Mouse (Mus musculus): ENCODE data around the gene Pnpla5. TPM values are rescaled to one million over a fixed set of nuclear protein-coding genes. Genes with fewer than 3 reads are reported as not detected.
"Not testable (repeated sequence)": the region's sequence is repeated elsewhere in the genome, so short reads cannot be mapped to it uniquely, and the experiment has no call there.

The Pnpla5 gene
- polyA plus RNA-seq, 1 experiment from 2014 or later: not detected

DNA sequence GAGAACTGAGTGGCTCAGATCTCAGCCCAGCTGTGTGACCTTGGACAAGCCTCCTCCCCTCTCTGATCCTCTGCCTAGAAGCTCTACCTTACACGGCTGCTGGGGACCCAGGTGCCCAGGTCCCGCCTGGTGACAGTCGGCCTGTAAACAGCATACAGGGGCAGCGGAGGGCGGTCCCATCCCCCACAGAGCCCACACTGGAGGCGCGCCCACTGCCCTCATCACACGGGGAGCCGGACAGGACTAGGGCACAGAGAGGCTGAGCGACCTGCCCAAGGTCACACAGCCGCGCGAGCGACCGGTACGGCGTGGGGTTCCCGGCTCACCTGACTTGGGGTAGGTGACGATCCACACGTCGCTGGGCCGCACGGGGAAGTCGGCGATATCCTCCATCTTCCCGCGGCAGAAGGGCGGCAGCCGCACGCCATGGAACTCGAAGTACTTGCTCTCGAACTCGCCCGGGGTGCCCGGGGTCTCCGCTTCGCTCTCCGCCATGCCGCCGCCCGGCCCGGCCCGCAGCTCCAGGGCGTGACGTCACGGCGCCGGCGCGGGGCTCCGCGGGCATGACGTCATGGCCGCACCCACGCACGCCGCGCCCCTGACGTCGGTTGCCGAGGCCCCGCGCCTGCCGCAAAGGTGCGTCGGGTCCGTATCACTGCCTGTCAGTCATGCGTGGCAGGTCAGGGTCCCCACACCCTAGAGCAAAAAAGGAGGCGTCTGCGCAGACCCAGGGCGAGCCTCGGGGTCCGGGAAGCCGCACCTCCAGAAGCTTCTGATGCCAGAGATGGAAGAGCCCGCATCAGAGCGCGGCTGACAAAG, 17.7 kb downstream of the Pnpla5 start, which contains the start of gene Sult4a1:
Sult4a1 (minus strand) TSS at position 650 of the 819 bp plus-strand sequence.
- Histone ChIP-seq H3K27ac (ENCODE audit: low read length) (peak within 1 kb of the TSS; percentile 60), H3K36me3 (ENCODE audit: control insufficient read depth, insufficient read depth) (no peaks in the 10 kb centered on the region), H3K9me3 (ENCODE audit: control insufficient read depth, low read length) (no peaks in the 10 kb centered on the region), H3K4me1 (replicated peaks; ENCODE audit: control insufficient read depth, insufficient read depth, low read length) (peaks cover 18% of the 10 kb centered on the region), H3K27me3 (replicated peaks; ENCODE audit: control insufficient read depth, insufficient read depth, low read length) (no peaks in the 10 kb centered on the region), H3K9ac (replicated peaks; ENCODE audit: low read depth, low read length) (peak within 1 kb of the TSS; percentile 74), H3K4me2 (ENCODE audit: low read length) (peak within 1 kb of the TSS; percentile 76), H3K4me3 (replicated peaks; ENCODE audit: low read length) (peak within 1 kb of the TSS; percentile 59)
- ATAC-seq: peak; percentile 81
- 2% methylated on average over 76 of the region's 77 CpGs for WGBS

DNA sequence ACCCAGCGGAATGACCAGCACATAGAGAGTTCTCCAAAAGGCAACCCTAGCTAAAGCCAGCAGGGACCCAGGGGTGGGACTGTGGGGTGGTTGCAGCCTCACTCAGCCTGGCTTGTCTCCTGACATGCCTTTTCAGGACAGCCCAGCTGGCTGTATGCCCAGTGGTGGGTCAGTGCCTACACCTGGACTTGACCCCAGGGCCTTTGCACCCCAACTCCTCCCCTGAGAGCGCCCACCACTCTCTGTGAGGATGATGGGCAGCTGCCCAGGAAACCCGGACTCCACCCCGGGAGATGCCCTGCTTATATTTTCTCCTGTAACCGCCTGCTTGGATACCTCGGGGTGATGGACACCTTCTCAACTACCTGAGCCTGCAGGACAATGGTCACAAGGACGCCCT, 18.3 kb downstream of the Pnpla5 start:
- Histone ChIP-seq H3K9ac (replicated peaks; ENCODE audit: low read depth, low read length) (peak overlapping the region; percentile 74), H3K27ac (ENCODE audit: low read length) (no peak overlapping the region), H3K27me3 (replicated peaks; ENCODE audit: control insufficient read depth, insufficient read depth, low read length) (no peaks in the 10 kb centered on the region), H3K9me3 (ENCODE audit: control insufficient read depth, low read length) (no peaks in the 10 kb centered on the region), H3K4me2 (ENCODE audit: low read length) (peak overlapping the region; percentile 76), H3K36me3 (ENCODE audit: control insufficient read depth, insufficient read depth) (no peaks in the 10 kb centered on the region), H3K4me1 (replicated peaks; ENCODE audit: control insufficient read depth, insufficient read depth, low read length) (peaks cover 18% of the 10 kb centered on the region), H3K4me3 (replicated peaks; ENCODE audit: low read length) (peak overlapping the region; percentile 59)
- 81% methylated on average over 7 of the region's 7 CpGs for WGBS
- ATAC-seq: no peak

DNA sequence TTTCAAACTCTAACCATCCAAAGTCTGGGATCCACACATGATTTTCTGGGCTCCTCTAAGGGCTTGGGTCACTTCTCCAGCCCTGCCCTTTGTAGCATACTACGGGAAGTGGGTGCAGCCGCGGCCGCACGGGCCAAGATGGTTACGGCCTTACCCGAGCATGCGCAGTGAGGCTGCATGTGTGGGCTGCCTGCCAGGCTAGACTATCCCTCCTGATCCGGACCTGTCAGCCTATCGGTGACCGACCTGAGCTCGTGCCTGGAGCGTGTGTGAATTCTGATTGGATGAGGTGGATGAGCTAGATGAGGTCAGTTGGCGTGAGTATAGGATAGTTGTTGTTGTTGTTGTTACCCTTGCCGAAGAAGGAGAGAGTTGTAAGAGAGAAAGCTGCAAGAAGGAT, 25.4 kb downstream of the Pnpla5 start:
- ATAC-seq: not testable (repeated sequence)
- 87% methylated on average over 15 of the region's 15 CpGs for WGBS

GRCm38 (mm10) chr15:84096051-84096450, 26.9 kb downstream of the Pnpla5 start:
- no peaks in the 10 kb centered on the region for H3K27me3 ChIP-seq (replicated peaks; ENCODE audit: control insufficient read depth, insufficient read depth, low read length)
- no peaks in the 10 kb centered on the region for H3K36me3 ChIP-seq (ENCODE audit: control insufficient read depth, insufficient read depth)
- no peak overlapping the region for H3K4me2 ChIP-seq (ENCODE audit: low read length)
- no peaks in the 10 kb centered on the region for H3K9me3 ChIP-seq (ENCODE audit: control insufficient read depth, low read length)
- peak overlapping the region; percentile 10; the same call in 1 of the 2 replicates for H3K27ac ChIP-seq (ENCODE audit: low read length)
- no peak overlapping the region for H3K4me3 ChIP-seq (replicated peaks; ENCODE audit: low read length)
- 63% methylated on average over 8 of the region's 8 CpGs for WGBS
- H3K4me1 ChIP-seq (replicated peaks; ENCODE audit: control insufficient read depth, insufficient read depth, low read length): peaks cover 15% of the 10 kb centered on the region
- peak; percentile 75 for ATAC-seq
- H3K9ac ChIP-seq (replicated peaks; ENCODE audit: low read depth, low read length): no peak overlapping the region

More for the DNA sequence above, 25.4 kb downstream of the Pnpla5 start:
- not testable (repeated sequence) for H3K9me3 ChIP-seq (ENCODE audit: control insufficient read depth, low read length); H3K4me3 ChIP-seq (replicated peaks; ENCODE audit: low read length); H3K9ac ChIP-seq (replicated peaks; ENCODE audit: low read depth, low read length); H3K4me2 ChIP-seq (ENCODE audit: low read length); H3K27ac ChIP-seq (ENCODE audit: low read length); H3K27me3 ChIP-seq (replicated peaks; ENCODE audit: control insufficient read depth, insufficient read depth, low read length); H3K36me3 ChIP-seq (ENCODE audit: control insufficient read depth, insufficient read depth)
- H3K4me1 ChIP-seq (replicated peaks; ENCODE audit: control insufficient read depth, insufficient read depth, low read length): peaks cover 15% of the 10 kb centered on the region

GRCm38 (mm10) chr15:84094921-84095320, 28.1 kb downstream of the Pnpla5 start:
- Histone ChIP-seq H3K4me2 (ENCODE audit: low read length) (no peak overlapping the region), H3K36me3 (ENCODE audit: control insufficient read depth, insufficient read depth) (no peaks in the 10 kb centered on the region; the same call in 1 of the 2 replicates), H3K27ac (ENCODE audit: low read length) (peak overlapping the region; percentile 19; the same call in 1 of the 2 replicates), H3K4me3 (replicated peaks; ENCODE audit: low read length) (no peak overlapping the region), H3K9ac (replicated peaks; ENCODE audit: low read depth, low read length) (no peak overlapping the region), H3K27me3 (replicated peaks; ENCODE audit: control insufficient read depth, insufficient read depth, low read length) (no peaks in the 10 kb centered on the region), H3K4me1 (replicated peaks; ENCODE audit: control insufficient read depth, insufficient read depth, low read length) (peaks cover 15% of the 10 kb centered on the region), H3K9me3 (ENCODE audit: control insufficient read depth, low read length) (no peaks in the 10 kb centered on the region)
- WGBS: 47% methylated on average over 7 of the region's 7 CpGs
- ATAC-seq: peak; percentile 64; the same call in 1 of the 2 replicates

GRCm38 (mm10) chr15:84086775-84087174, 36.2 kb downstream of the Pnpla5 start:
- ATAC-seq: no peak
- no peaks in the 10 kb centered on the region for H3K4me1 ChIP-seq (replicated peaks; ENCODE audit: control insufficient read depth, insufficient read depth, low read length)
- H3K9ac ChIP-seq (replicated peaks; ENCODE audit: low read depth, low read length): no peak overlapping the region
- WGBS: 45% methylated on average over 9 of the region's 9 CpGs
- no peaks in the 10 kb centered on the region for H3K9me3 ChIP-seq (ENCODE audit: control insufficient read depth, low read length)
- no peak overlapping the region for H3K4me3 ChIP-seq (replicated peaks; ENCODE audit: low read length)
- no peaks in the 10 kb centered on the region for H3K27me3 ChIP-seq (replicated peaks; ENCODE audit: control insufficient read depth, insufficient read depth, low read length)
- no peak overlapping the region for H3K4me2 ChIP-seq (ENCODE audit: low read length)
- H3K27ac ChIP-seq (ENCODE audit: low read length): no peak overlapping the region
- H3K36me3 ChIP-seq (ENCODE audit: control insufficient read depth, insufficient read depth): peaks cover 5% of the 10 kb centered on the region

DNA sequence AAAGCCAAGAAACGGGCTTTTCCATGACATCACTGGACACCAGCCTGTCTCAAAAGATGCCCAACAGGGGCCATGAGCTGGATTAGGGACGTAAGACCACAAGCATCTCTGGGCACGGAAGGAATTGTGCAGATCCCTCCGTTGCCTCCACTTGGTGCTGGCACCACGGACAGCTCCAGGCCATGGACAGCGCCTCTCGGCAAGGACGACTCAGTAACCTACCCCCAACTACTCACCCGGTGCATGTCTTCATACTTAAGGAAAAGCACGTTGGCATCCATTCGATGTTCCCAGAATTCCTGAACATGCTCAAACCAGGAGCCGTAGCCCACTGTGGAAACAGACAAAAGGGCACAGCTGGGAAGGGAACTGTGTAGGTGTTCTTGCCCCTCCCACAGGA, 36.6 kb downstream of the Pnpla5 start:
- no peaks in the 10 kb centered on the region for H3K4me1 ChIP-seq (replicated peaks; ENCODE audit: control insufficient read depth, insufficient read depth, low read length)
- peaks cover 5% of the 10 kb centered on the region for H3K36me3 ChIP-seq (ENCODE audit: control insufficient read depth, insufficient read depth)
- no peak overlapping the region for H3K4me2 ChIP-seq (ENCODE audit: low read length)
- no peaks in the 10 kb centered on the region for H3K9me3 ChIP-seq (ENCODE audit: control insufficient read depth, low read length)
- H3K9ac ChIP-seq (replicated peaks; ENCODE audit: low read depth, low read length): no peak overlapping the region
- H3K27ac ChIP-seq (ENCODE audit: low read length): no peak overlapping the region
- no peak for ATAC-seq
- H3K27me3 ChIP-seq (replicated peaks; ENCODE audit: control insufficient read depth, insufficient read depth, low read length): no peaks in the 10 kb centered on the region
- no peak overlapping the region for H3K4me3 ChIP-seq (replicated peaks; ENCODE audit: low read length)
- 37% methylated on average over 12 of the region's 12 CpGs for WGBS

DNA sequence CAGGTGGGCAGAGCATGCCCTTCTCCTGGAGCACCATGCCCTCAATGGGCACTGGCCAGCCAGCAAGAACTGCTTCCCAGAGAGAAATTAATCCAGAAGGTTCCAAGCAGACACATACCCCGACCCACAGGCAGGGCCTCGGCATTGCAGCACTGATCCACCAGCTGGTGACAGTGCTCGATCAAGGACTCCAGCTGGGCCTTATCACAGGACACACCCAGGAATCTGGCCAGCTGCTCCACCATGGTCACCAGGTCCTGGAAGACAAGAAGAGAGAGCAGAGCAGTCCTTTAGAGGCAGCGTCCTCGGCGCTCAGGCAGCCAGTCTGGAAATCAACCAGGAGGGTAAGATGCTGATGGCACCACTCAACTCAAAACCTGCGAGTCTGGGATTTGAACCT, 42.9 kb downstream of the Pnpla5 start:
- H3K4me1 ChIP-seq (replicated peaks; ENCODE audit: control insufficient read depth, insufficient read depth, low read length): no peaks in the 10 kb centered on the region
- WGBS: 89% methylated on average over 7 of the region's 7 CpGs

GRCm38 (mm10) chr15:84079519-84079918, 43.5 kb downstream of the Pnpla5 start:
- no peak overlapping the region for H3K4me2 ChIP-seq (ENCODE audit: low read length)
- no peak overlapping the region for H3K27ac ChIP-seq (ENCODE audit: low read length)
- no peak overlapping the region for H3K4me3 ChIP-seq (replicated peaks; ENCODE audit: low read length)
- H3K27me3 ChIP-seq (replicated peaks; ENCODE audit: control insufficient read depth, insufficient read depth, low read length): no peaks in the 10 kb centered on the region
- peaks cover 4% of the 10 kb centered on the region for H3K4me1 ChIP-seq (replicated peaks; ENCODE audit: control insufficient read depth, insufficient read depth, low read length)
- no peak overlapping the region for H3K9ac ChIP-seq (replicated peaks; ENCODE audit: low read depth, low read length)
- no peaks in the 10 kb centered on the region for H3K9me3 ChIP-seq (ENCODE audit: control insufficient read depth, low read length)
- no peak for ATAC-seq
- H3K36me3 ChIP-seq (ENCODE audit: control insufficient read depth, insufficient read depth): no peaks in the 10 kb centered on the region
- 92% methylated on average over 2 of the region's 2 CpGs for whole genome bisulfite sequencing

More for the DNA sequence above, 42.9 kb downstream of the Pnpla5 start:
- Histone ChIP-seq H3K4me3 (replicated peaks; ENCODE audit: low read length) (no peak overlapping the region), H3K4me2 (ENCODE audit: low read length) (no peak overlapping the region), H3K27me3 (replicated peaks; ENCODE audit: control insufficient read depth, insufficient read depth, low read length) (no peaks in the 10 kb centered on the region), H3K9me3 (ENCODE audit: control insufficient read depth, low read length) (no peaks in the 10 kb centered on the region), H3K27ac (ENCODE audit: low read length) (no peak overlapping the region), H3K36me3 (ENCODE audit: control insufficient read depth, insufficient read depth) (no peaks in the 10 kb centered on the region; the same call in 1 of the 2 replicates), H3K9ac (replicated peaks; ENCODE audit: low read depth, low read length) (no peak overlapping the region)
- no peak for ATAC-seq

Measured in forebrain, embryonic 16.5 days (tissue).